Mouse (Mus musculus): ENCODE data around the gene Rdh19.

The Rdh19 gene

GRCm38 (mm10) chr10:127879155-127879688 lies 29.5 kb downstream of the Rdh19 start:
- peak; percentile 9 for DNase-seq (ENCODE audit: low spot score)

GRCm38 (mm10) chr10:127881041-127881440 lies 31.3 kb downstream of the Rdh19 start:
- DNase-seq (ENCODE audit: low spot score): peak; percentile 34

GRCm38 (mm10) chr10:127886551-127886950 lies 36.8 kb downstream of the Rdh19 start:
- no peak for DNase-seq (ENCODE audit: low spot score)

DNA sequence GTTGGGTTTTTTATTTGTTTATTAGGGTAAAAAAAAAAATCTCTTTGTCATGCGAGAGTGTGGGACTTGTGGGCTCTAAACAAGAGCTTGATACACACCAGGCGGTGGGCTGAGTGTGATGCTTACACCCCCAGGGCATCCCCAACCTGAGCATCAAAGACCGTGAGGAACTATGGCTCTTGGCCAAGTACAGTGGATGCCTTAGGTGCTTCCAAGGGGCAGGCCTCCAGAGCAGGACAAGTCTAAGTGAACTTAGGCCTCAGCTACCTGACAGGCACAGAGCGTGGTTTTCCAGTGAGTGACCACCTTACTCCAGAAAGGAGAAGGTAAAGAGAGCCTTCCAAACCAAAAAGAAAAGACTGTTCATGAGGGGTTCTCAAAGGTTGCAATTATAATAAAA lies 37.2 kb downstream of the Rdh19 start:
- DNase-seq (ENCODE audit: low spot score): no peak

DNA sequence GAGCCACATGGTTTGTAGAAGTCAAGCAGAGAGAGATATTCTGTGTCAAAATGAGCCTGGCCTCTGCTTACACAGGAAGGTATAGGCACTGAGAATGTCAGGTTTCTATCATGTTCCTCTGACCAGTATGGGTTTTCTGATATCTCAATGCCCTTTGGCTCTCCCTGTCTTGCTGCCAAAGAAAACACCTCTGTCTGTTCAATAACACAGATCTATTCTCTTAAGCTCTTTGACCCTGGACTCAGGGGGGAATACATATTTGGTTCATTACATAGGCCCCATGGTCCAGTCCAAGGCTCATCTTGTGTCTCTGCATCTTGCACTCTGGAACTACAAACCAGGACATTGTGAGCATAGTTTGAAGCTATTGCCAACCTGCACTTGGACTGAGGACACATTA lies 38.9 kb downstream of the Rdh19 start, which contains the start of gene Rdh7:
Gene Rdh7 (minus strand): TSS at position 213 of the 400 bp plus-strand sequence.
- DNase-seq (ENCODE audit: low spot score): no peak

GRCm38 (mm10) chr10:127891481-127891880 lies 41.8 kb downstream of the Rdh19 start:
- no peak for DNase-seq (ENCODE audit: low spot score)

- DNase-seq (ENCODE audit: low spot score): peak; percentile 49
Observed at GRCm38 (mm10) chr10:127893163-127894022, 43.7 kb downstream of the Rdh19 start.

- no peak for DNase-seq (ENCODE audit: low spot score)
Observed at GRCm38 (mm10) chr10:127896705-127897104, 47.0 kb downstream of the Rdh19 start.

DNA sequence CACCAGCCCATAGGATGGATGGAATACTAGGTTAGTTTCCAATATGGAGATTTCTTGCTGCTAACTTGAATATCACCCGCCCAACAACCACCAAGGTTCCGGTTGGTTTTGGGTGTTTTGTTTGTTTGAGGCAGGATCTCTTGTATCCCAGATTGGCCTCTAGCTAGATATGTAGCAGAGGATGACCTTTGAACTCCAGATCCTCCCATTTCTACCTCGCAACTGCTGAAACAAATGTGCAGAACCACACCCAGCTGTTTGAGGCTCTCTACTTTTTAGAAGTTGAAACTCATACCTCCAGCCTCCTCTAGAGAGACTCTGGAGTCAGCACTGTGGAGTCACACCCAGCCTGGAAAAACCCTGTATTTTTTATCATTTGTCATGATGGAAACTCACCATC lies 47.8 kb downstream of the Rdh19 start:
- no peak for DNase-seq (ENCODE audit: low spot score)

GRCm38 (mm10) chr10:127898218-127898617 lies 48.5 kb downstream of the Rdh19 start, which contains the start of gene Sdr9c7:
Gene Sdr9c7 (plus strand): TSS chr10:127898518.
- no peak for DNase-seq (ENCODE audit: low spot score)

- DNase-seq (ENCODE audit: low spot score): no peak
Observed at GRCm38 (mm10) chr10:127899783-127900182, 50.1 kb downstream of the Rdh19 start.

- DNase-seq (ENCODE audit: low spot score): no peak
Observed at GRCm38 (mm10) chr10:127901751-127902150, 52.0 kb downstream of the Rdh19 start.

DNA sequence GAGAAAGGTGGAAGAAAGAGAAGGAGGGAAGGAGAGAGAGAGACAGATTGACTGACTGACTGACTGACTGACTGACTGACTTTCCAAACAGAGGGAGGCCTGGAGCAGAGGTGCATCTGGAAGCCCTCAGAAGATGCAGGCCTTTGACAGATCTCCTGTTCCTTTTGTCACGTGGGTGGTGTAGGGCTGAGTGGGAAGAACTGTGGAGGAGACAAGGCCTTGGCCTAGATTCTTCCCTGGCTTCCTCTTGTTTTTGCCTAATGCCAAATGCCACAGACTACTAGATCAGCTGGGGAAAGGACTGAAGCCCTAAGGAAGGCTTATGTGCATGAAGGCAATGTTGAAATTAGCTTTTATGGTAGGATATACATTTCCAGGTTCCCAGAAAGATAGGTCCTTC lies 53.4 kb downstream of the Rdh19 start:
- no peak for DNase-seq (ENCODE audit: low spot score)

DNA sequence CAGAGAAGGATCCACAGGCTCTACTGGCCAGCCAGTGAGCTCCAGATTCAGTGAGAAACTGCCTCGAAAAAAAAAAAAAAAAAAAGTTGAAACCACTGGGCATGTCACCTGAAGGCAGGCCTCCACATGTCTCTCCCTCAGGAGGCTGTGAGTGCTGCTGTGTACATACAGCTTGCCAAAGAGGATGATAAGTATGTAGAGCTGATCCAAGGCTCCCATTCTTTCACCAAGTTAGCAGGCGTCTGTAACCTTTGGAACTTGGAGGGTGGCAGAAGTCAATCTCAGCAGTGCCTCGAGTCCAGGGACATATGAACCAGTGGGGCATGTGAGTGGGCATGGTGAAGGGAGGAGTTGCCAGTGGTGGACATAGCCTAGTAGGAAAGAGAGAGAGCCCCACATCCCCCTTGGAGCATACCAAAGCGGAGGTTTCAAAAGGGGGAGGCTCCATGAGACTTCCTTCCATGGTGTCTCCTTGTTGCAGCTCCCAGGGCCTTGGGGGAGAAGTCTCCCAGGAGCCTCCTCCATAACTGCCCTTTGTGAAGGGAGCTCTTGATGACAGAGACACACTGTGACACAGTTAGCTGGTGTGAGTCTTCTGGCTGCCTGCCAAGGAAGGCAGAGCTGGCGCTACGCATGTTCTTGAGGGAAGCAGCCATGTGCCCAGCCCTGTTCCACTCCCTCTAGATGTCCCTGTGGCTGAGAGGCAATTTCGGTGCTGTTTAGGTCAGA lies 55.2 kb downstream of the Rdh19 start:
- peak; percentile 16 for DNase-seq (ENCODE audit: low spot score)

- DNase-seq (ENCODE audit: low spot score): no peak
Observed at GRCm38 (mm10) chr10:127906138-127906537, 56.4 kb downstream of the Rdh19 start.

DNA sequence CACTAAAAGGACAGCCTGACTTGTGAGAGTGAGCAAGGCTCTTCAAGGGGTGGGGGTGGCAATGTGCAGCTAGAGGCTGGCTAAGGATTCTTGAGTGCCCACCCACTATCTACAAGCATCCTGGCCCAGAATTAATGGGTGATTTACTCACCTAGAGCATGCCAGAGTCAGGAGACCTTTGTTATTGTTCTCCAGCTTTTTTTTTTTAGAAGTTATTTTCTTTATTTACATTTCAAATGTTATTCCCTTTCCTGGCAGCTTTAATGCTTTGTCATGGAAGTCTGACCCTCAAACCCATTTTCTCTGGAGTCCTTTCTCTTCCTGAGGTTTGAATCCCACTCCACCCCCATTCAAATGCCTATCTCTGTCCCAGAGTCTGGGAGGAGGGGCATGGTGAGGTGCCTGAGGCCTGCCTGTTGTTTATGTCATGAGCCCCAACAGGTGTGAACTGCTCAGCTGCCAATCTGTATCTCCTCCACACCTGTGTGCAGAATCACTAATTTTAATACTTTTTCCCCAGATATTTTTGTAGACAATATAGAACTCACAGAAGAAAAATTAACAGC lies 57.7 kb downstream of the Rdh19 start:
- DNase-seq (ENCODE audit: low spot score): no peak
